Mouse (Mus musculus): ENCODE results near the gene Sdr16c6. TPM values are rescaled to one million over a fixed set of nuclear protein-coding genes. Genes with fewer than 3 reads are reported as not detected.

The Sdr16c6 gene
- total RNA-seq (2014; rRNA removed) (not detected in 2 replicates), polyA plus RNA-seq (2015; fragmentation: Nextera tagmentation; extraction: Ambion mirVana) (not detected in 2 replicates)

DNA sequence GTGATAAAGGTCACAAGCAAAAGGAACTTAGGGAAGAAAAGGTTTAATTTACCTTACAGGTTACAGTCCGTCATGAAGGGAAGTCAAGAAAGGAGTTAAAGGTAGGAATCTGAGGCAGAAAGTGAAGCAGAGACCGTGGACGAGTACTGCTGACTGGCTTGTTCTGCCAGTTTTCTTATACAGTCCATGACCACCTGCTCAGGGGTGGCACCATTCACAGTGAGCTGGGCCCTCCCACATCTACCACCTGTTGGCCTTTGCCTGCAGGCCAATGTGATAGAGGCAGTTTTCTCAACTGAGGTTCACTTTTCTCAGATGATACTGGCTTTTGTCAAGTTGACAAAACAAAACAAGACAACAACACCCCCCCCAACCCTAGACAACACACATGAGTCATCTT, at the start of gene Sdr16c6:
TSS of gene Sdr16c6 (minus strand) at position 151 of the 400 bp plus-strand sequence.
- no peaks in the 10 kb centered on the region for H3K36me3 ChIP-seq (ENCODE audit: insufficient read depth, low read length)
- no peak for ATAC-seq
- TF ChIP-seq CTCF (IDR thresholded peaks at IDR 0.05; ENCODE audit: low read depth): no peak
- no peaks in the 10 kb centered on the region for H3K27me3 ChIP-seq (ENCODE audit: insufficient read depth, low read length)
- no peak for DNase-seq (ENCODE audit: low spot score)
- no peak within 1 kb of the TSS for H3K4me2 ChIP-seq (ENCODE audit: low read depth, low read length)
- H3K9me3 ChIP-seq (ENCODE audit: low read length): no peaks in the 10 kb centered on the region
- no peak within 1 kb of the TSS for H3K9ac ChIP-seq (replicated peaks; ENCODE audit: low read length)
- H3K4me1 ChIP-seq (ENCODE audit: insufficient read depth, low read length): no peaks in the 10 kb centered on the region
- H3K4me3 ChIP-seq (ENCODE audit: low read length): no peak within 1 kb of the TSS
- H3K27ac ChIP-seq: no peak within 1 kb of the TSS
- WGBS: 85% methylated on average over 3 of the region's 3 CpGs

- Histone ChIP-seq H3K36me3 (ENCODE audit: insufficient read depth, low read length) (no peaks in the 10 kb centered on the region), H3K9me3 (ENCODE audit: low read length) (no peaks in the 10 kb centered on the region), H3K4me1 (ENCODE audit: insufficient read depth, low read length) (no peaks in the 10 kb centered on the region), H3K27ac (no peak overlapping the region), H3K4me3 (ENCODE audit: low read length) (no peak overlapping the region), H3K27me3 (ENCODE audit: insufficient read depth, low read length) (no peaks in the 10 kb centered on the region), H3K9ac (replicated peaks; ENCODE audit: low read length) (no peak overlapping the region), H3K4me2 (ENCODE audit: low read depth, low read length) (no peak overlapping the region)
- DNase-seq (ENCODE audit: low spot score) (no peak), ATAC-seq (no peak)
- TF ChIP-seq CTCF (IDR thresholded peaks at IDR 0.05; ENCODE audit: low read depth): no peak
These were observed 2.9 kb upstream of the Sdr16c6 start for GRCm38 (mm10) chr4:4080180-4080579.

GRCm38 (mm10) chr4:4079132-4079531, 1.8 kb upstream of the Sdr16c6 start:
- H3K27ac ChIP-seq: no peak overlapping the region
- no peaks in the 10 kb centered on the region for H3K27me3 ChIP-seq (ENCODE audit: insufficient read depth, low read length)
- WGBS: 54% methylated on average over 3 of the region's 3 CpGs

GRCm38 (mm10) chr4:4076001-4076400, 1.3 kb downstream of the Sdr16c6 start:
- DNase-seq (ENCODE audit: low spot score): no peak
- no peak overlapping the region for H3K9ac ChIP-seq (replicated peaks; ENCODE audit: low read length)
- no peaks in the 10 kb centered on the region for H3K36me3 ChIP-seq (ENCODE audit: insufficient read depth, low read length)
- WGBS: 96% methylated on average over 2 of the region's 2 CpGs
- H3K4me3 ChIP-seq (ENCODE audit: low read length): no peak overlapping the region
- no peaks in the 10 kb centered on the region for H3K4me1 ChIP-seq (ENCODE audit: insufficient read depth, low read length)
- H3K27me3 ChIP-seq (ENCODE audit: insufficient read depth, low read length): no peaks in the 10 kb centered on the region
- ATAC-seq: no peak
- no peak for TF ChIP-seq CTCF (IDR thresholded peaks at IDR 0.05; ENCODE audit: low read depth)
- H3K9me3 ChIP-seq (ENCODE audit: low read length): no peaks in the 10 kb centered on the region
- no peak overlapping the region for H3K4me2 ChIP-seq (ENCODE audit: low read depth, low read length)
- no peak overlapping the region for H3K27ac ChIP-seq

More at GRCm38 (mm10) chr4:4079132-4079531, 1.8 kb upstream of the Sdr16c6 start:
- no peak overlapping the region for H3K4me2 ChIP-seq (ENCODE audit: low read depth, low read length)
- ATAC-seq (peak; percentile 88), DNase-seq (ENCODE audit: low spot score) (peak; percentile 52)
- TF ChIP-seq CTCF (IDR thresholded peaks at IDR 0.05; ENCODE audit: low read depth): no peak
- H3K36me3 ChIP-seq (ENCODE audit: insufficient read depth, low read length): no peaks in the 10 kb centered on the region
- no peak overlapping the region for H3K4me3 ChIP-seq (ENCODE audit: low read length)
- no peaks in the 10 kb centered on the region for H3K4me1 ChIP-seq (ENCODE audit: insufficient read depth, low read length)
- no peaks in the 10 kb centered on the region for H3K9me3 ChIP-seq (ENCODE audit: low read length)
- H3K9ac ChIP-seq (replicated peaks; ENCODE audit: low read length): no peak overlapping the region

Other genes starting within 250 kb of the Sdr16c6 start
- 2,145 and 2,224 TPM in 2 replicates for gene Gm11808, start 103.9 kb downstream of the Sdr16c6 start, total RNA-seq (2014; rRNA removed)
- gene Gm11808, start 103.9 kb downstream of the Sdr16c6 start, polyA plus RNA-seq (2015; fragmentation: Nextera tagmentation; extraction: Ambion mirVana): 616 and 644 TPM in 2 replicates

Data from hindbrain, postnatal 0 days (tissue).